Mouse (Mus musculus) embryonic facial prominence, embryonic 10.5 days (tissue): ENCODE data around the gene Gm6526. TPM values are rescaled to one million over a fixed set of nuclear protein-coding genes. Genes with fewer than 3 reads are reported as not detected.
"Not testable (repeated sequence)": the region's sequence is repeated elsewhere in the genome, so short reads cannot be mapped to it uniquely, and the experiment has no call there.

Experiments used
- DNase-seq: peaks from one replicate; pipeline ENCODE4 v3.0.0-alpha.2; 2017; ENCODE audit warnings: low spot score
- H3K27ac ChIP-seq: fragments of 300-500 bp; sonication (generic); replicated peaks from 2 replicates; pipeline ENCODE4 v1.5.1; 2016; ENCODE audit warnings: mild to moderate bottlenecking
- H3K27me3 ChIP-seq: fragments of 300-500 bp; sonication (generic); replicated peaks from 2 replicates; pipeline ENCODE4 v1.6.1; 2016; ENCODE audit warnings: low read depth, mild to moderate bottlenecking; ENCODE audit not compliant: poor library complexity, severe bottlenecking
- H3K36me3 ChIP-seq: fragments of 300-500 bp; sonication (generic); replicated peaks from 2 replicates; pipeline ENCODE4 v1.6.1; 2016; ENCODE audit warnings: mild to moderate bottlenecking, moderate library complexity
- H3K4me1 ChIP-seq: fragments of 300-500 bp; sonication (generic); 2 replicates; pipeline ENCODE4 v1.6.1; 2016
- H3K4me3 ChIP-seq: fragments of 300-500 bp; sonication (generic); 2 replicates; pipeline ENCODE4 v1.5.1; 2016; ENCODE audit warnings: mild to moderate bottlenecking, moderate library complexity
- H3K9me3 ChIP-seq: fragments of 300-500 bp; sonication (generic); 2 replicates; pipeline ENCODE4 v1.6.1; 2016; ENCODE audit warnings: mild to moderate bottlenecking
- WGBS: fragments of 180-500 bp; shearing (Covaris S2); methylation state at CpG from one replicate; pipeline ENCODE4 v1.1.7; 2016; 5-methylcytosine and 5-hydroxymethylcytosine counted together
- polyA plus RNA-seq: library from polyadenylated mRNA; unstranded; fragments of >200 nt; fragmentation: Nextera tagmentation; extraction: Ambion mirVana; gene quantifications from 2 replicates; pipeline ENCODE4 v1.2.1, GENCODE M21; 2016

Gene Gm6526
- polyA plus RNA-seq = not detected in 2 replicates

- H3K36me3 ChIP-seq, H3K4me1 ChIP-seq, H3K27ac ChIP-seq, H3K27me3 ChIP-seq, H3K4me3 ChIP-seq, H3K9me3 ChIP-seq, DNase-seq: not testable (repeated sequence)
- WGBS = 83% methylated on average over 4 of the region's 4 CpGs
Measured at GRCm38 (mm10) chr14:43747566-43747965, at the start of gene Gm6526. Gene Gm6526, plus strand, starts transcription at chr14:43747866.

GRCm38 (mm10) chr14:43727385-43727784 lies 20.3 kb upstream of the Gm6526 start, which contains the start of gene Gm16506:
Gene Gm16506, minus strand, starts transcription at chr14:43727485.
- not testable (repeated sequence) for DNase-seq, H3K4me3 ChIP-seq, H3K27ac ChIP-seq, H3K4me1 ChIP-seq, H3K36me3 ChIP-seq, H3K27me3 ChIP-seq, H3K9me3 ChIP-seq
- 80% methylated on average over 3 of the region's 3 CpGs for WGBS

GRCm38 (mm10) chr14:43784645-43785044 lies 37.0 kb downstream of the Gm6526 start, which contains the start of gene Gm8180:
Gene Gm8180, minus strand, starts transcription at chr14:43784745.
- not testable (repeated sequence) for H3K36me3 ChIP-seq, H3K27ac ChIP-seq, H3K9me3 ChIP-seq, H3K4me1 ChIP-seq, H3K27me3 ChIP-seq, H3K4me3 ChIP-seq, DNase-seq
- 92% methylated on average over 3 of the region's 3 CpGs for WGBS

GRCm38 (mm10) chr14:43793811-43794210 lies 46.1 kb downstream of the Gm6526 start:
- H3K36me3 ChIP-seq, H3K27me3 ChIP-seq, H3K4me1 ChIP-seq, H3K9me3 ChIP-seq, H3K4me3 ChIP-seq, H3K27ac ChIP-seq, DNase-seq: not testable (repeated sequence)
- WGBS = 71% methylated on average over 5 of the region's 5 CpGs

- WGBS = 21% methylated on average over 14 of the region's 14 CpGs
- H3K27me3 ChIP-seq = 0 out of 2 replicates have a peak, but pooled peaks cover 9% of the 10 kb centered on the region
- no peak overlapping the region; the same call in 1 of the 2 replicates for H3K27ac ChIP-seq
- peaks cover 9% of the 10 kb centered on the region for H3K4me1 ChIP-seq
- no peaks in the 10 kb centered on the region for H3K9me3 ChIP-seq
- no peaks in the 10 kb centered on the region for H3K36me3 ChIP-seq
- H3K4me3 ChIP-seq = peak overlapping the region; percentile 45
- DNase-seq = no peak
Measured at GRCm38 (mm10) chr14:43796069-43796904, 48.6 kb downstream of the Gm6526 start.

GRCm38 (mm10) chr14:43796905-43797470 lies 49.3 kb downstream of the Gm6526 start:
- 7% methylated on average over 23 of the region's 23 CpGs for WGBS
- peak; percentile 25 for DNase-seq
- H3K27me3 ChIP-seq, H3K27ac ChIP-seq, H3K9me3 ChIP-seq, H3K36me3 ChIP-seq, H3K4me1 ChIP-seq: not testable (repeated sequence)
- peak overlapping the region; percentile 45 for H3K4me3 ChIP-seq

GRCm38 (mm10) chr14:43804435-43804834 lies 56.8 kb downstream of the Gm6526 start:
- not testable (repeated sequence) for DNase-seq, H3K9me3 ChIP-seq, H3K36me3 ChIP-seq, H3K4me3 ChIP-seq, H3K4me1 ChIP-seq, H3K27me3 ChIP-seq, H3K27ac ChIP-seq
- WGBS = 20% methylated on average over 7 of the region's 7 CpGs

Other genes with a start within 250 kb of the Gm6526 start
- gene Gm5799, start 204.3 kb upstream of the Gm6526 start, polyA plus RNA-seq = not detected in 2 replicates
- gene Gm17654, start 168.7 kb upstream of the Gm6526 start, polyA plus RNA-seq = not detected in 2 replicates
- gene Gm10375, start 139.9 kb upstream of the Gm6526 start, polyA plus RNA-seq = not detected in 2 replicates
- not detected in 2 replicates for gene Gm8165, start 70.7 kb upstream of the Gm6526 start, polyA plus RNA-seq
- gene Gm7324, start 50.0 kb upstream of the Gm6526 start, polyA plus RNA-seq = 0.74 and 1.3 TPM in 2 replicates
- gene Gm16506, start 20.4 kb upstream of the Gm6526 start, polyA plus RNA-seq = not detected in 2 replicates
- gene Gm8180, start 36.9 kb downstream of the Gm6526 start, polyA plus RNA-seq = not detected in 2 replicates
- not detected in 2 replicates for gene Ear1, start 127.7 kb downstream of the Gm6526 start, polyA plus RNA-seq
- not detected in 2 replicates for gene Ear10, start 175.7 kb downstream of the Gm6526 start, polyA plus RNA-seq
- 7.6 and 8.7 TPM in 2 replicates for gene Gm8113, start 177.5 kb downstream of the Gm6526 start, polyA plus RNA-seq
- not detected in 2 replicates for gene Ang5, start 209.2 kb downstream of the Gm6526 start, polyA plus RNA-seq